Mouse (Mus musculus) liver, adult 2 months (tissue): ENCODE measurements at regions not wholly inside any gene's neighbourhood (a gene's known extent, or its start where the extent isn't known, plus 50 kb on each side); places are given as distances from the start of the nearest gene placed in this dataset.

Experiments
- DNase-seq: peaks from one replicate; pipeline ENCODE4 v3.0.0-alpha.2; 2011; ENCODE audit warnings: low read depth, low spot score; ENCODE audit errors: extremely low read depth
- H3K27ac ChIP-seq: fragments of 200-500 bp; replicated peaks from 2 replicates; pipeline ENCODE4 v1.5.1; 2012; ENCODE audit warnings: low read depth, mild to moderate bottlenecking, control low read depth, inconsistent platforms, low read length; ENCODE audit not compliant: insufficient read depth
- H3K27me3 ChIP-seq: fragments of 200-500 bp; 2 replicates; pipeline ENCODE4 v1.6.1; 2012; ENCODE audit warnings: mild to moderate bottlenecking, moderate library complexity, low read length, inconsistent platforms; ENCODE audit not compliant: control insufficient read depth, insufficient read depth
- H3K36me3 ChIP-seq: fragments of 200-500 bp; 2 replicates; pipeline ENCODE4 v1.6.1; 2012; ENCODE audit warnings: low read length, inconsistent platforms; ENCODE audit not compliant: control insufficient read depth, insufficient read depth
- H3K4me1 ChIP-seq: fragments of 200-500 bp; 2 replicates; pipeline ENCODE4 v1.6.1; 2011; ENCODE audit warnings: low read length; ENCODE audit not compliant: control insufficient read depth, insufficient read depth
- H3K4me3 ChIP-seq: fragments of 200-500 bp; 2 replicates; pipeline ENCODE4 v1.5.1; 2011; ENCODE audit warnings: low read depth, mild to moderate bottlenecking, control low read depth, low read length, moderate library complexity; ENCODE audit not compliant: insufficient read depth
- H3K79me2 ChIP-seq: fragments of 200-500 bp; 2 replicates; pipeline ENCODE4 v1.6.1; 2012; ENCODE audit warnings: inconsistent platforms, mild to moderate bottlenecking, low read length, moderate library complexity; ENCODE audit not compliant: control insufficient read depth, insufficient read depth
- H3K9ac ChIP-seq: fragments of 200-500 bp; 2 replicates; pipeline ENCODE4 v1.6.1; 2012; ENCODE audit warnings: low read depth, mild to moderate bottlenecking, control low read depth, inconsistent platforms, low read length
- CTCF ChIP-seq: fragments of 200-500 bp; IDR thresholded peaks from 2 replicates; pipeline ENCODE4 v1.5.1; 2011; ENCODE audit warnings: low read depth, low read length, control low read depth
- POLR2A ChIP-seq: fragments of 200-500 bp; IDR thresholded peaks from 2 replicates; pipeline ENCODE4 v1.6.1; 2011; ENCODE audit warnings: low read length, control low read depth; ENCODE audit not compliant: insufficient read depth; ENCODE audit errors: extremely low read depth
- WGBS: fragments of 180-500 bp; shearing (Covaris S2); methylation state at CpG from one replicate; pipeline ENCODE4 v1.1.7; 2018; 5-methylcytosine and 5-hydroxymethylcytosine counted together

GRCm38 (mm10) chr8:10705909-10706308 is 302.3 kb downstream of the Irs2 start:
- WGBS, result 51% methylated on average over 7 of the region's 7 CpGs
- Histone ChIP-seq H3K4me3 (no peak overlapping the region), H3K9ac (no peak overlapping the region), H3K79me2 (no peaks in the 10 kb centered on the region), H3K36me3 (no peaks in the 10 kb centered on the region), H3K4me1 (no peaks in the 10 kb centered on the region), H3K27me3 (no peaks in the 10 kb centered on the region), H3K27ac (no peak overlapping the region)
- TF ChIP-seq CTCF (no peak), POLR2A (no peak)
- peak; percentile 19 for DNase-seq

GRCm38 (mm10) chr8:10702755-10703154 is 305.5 kb downstream of the Irs2 start:
- Histone ChIP-seq H3K79me2 (no peaks in the 10 kb centered on the region), H3K9ac (no peak overlapping the region), H3K27ac (no peak overlapping the region), H3K4me1 (no peaks in the 10 kb centered on the region), H3K36me3 (no peaks in the 10 kb centered on the region), H3K4me3 (no peak overlapping the region), H3K27me3 (no peaks in the 10 kb centered on the region)
- WGBS, result 85% methylated on average over 7 of the region's 7 CpGs
- no peak for DNase-seq
- no peak for TF ChIP-seq CTCF
- TF ChIP-seq POLR2A, result no peak

- Histone ChIP-seq H3K27ac (no peak overlapping the region), H3K4me1 (no peaks in the 10 kb centered on the region), H3K9ac (no peak overlapping the region), H3K36me3 (no peaks in the 10 kb centered on the region), H3K4me3 (no peak overlapping the region), H3K79me2 (no peaks in the 10 kb centered on the region), H3K27me3 (no peaks in the 10 kb centered on the region)
- DNase-seq, result no peak
- no peak for TF ChIP-seq POLR2A
- TF ChIP-seq CTCF, result no peak
- 82% methylated on average over 10 of the region's 10 CpGs for WGBS
Observed at GRCm38 (mm10) chr8:10702248-10702647, 306.0 kb downstream of the Irs2 start.

GRCm38 (mm10) chr8:10701648-10702061 is 306.6 kb downstream of the Irs2 start:
- H3K27ac ChIP-seq, result no peak overlapping the region
- DNase-seq, result no peak
- no peaks in the 10 kb centered on the region for H3K79me2 ChIP-seq
- no peaks in the 10 kb centered on the region for H3K36me3 ChIP-seq
- no peaks in the 10 kb centered on the region for H3K27me3 ChIP-seq
- TF ChIP-seq POLR2A, result no peak
- no peak for TF ChIP-seq CTCF
- WGBS, result 89% methylated on average over 4 of the region's 4 CpGs
- H3K9ac ChIP-seq, result no peak overlapping the region
- H3K4me1 ChIP-seq, result no peaks in the 10 kb centered on the region
- H3K4me3 ChIP-seq, result no peak overlapping the region

GRCm38 (mm10) chr8:10701226-10701625 is 307.0 kb downstream of the Irs2 start:
- no peaks in the 10 kb centered on the region for H3K36me3 ChIP-seq
- no peaks in the 10 kb centered on the region for H3K27me3 ChIP-seq
- TF ChIP-seq CTCF (no peak), POLR2A (no peak)
- H3K9ac ChIP-seq, result no peak overlapping the region
- no peaks in the 10 kb centered on the region for H3K4me1 ChIP-seq
- H3K4me3 ChIP-seq, result no peak overlapping the region
- WGBS, result 78% methylated on average over 4 of the region's 4 CpGs
- no peaks in the 10 kb centered on the region for H3K79me2 ChIP-seq
- no peak overlapping the region for H3K27ac ChIP-seq
- DNase-seq, result no peak

GRCm38 (mm10) chr8:10699669-10700068 is 308.6 kb downstream of the Irs2 start:
- H3K4me3 ChIP-seq, result no peak overlapping the region
- H3K36me3 ChIP-seq, result no peaks in the 10 kb centered on the region
- H3K4me1 ChIP-seq, result no peaks in the 10 kb centered on the region
- WGBS, result 78% methylated on average over 9 of the region's 9 CpGs
- no peaks in the 10 kb centered on the region for H3K27me3 ChIP-seq
- H3K27ac ChIP-seq, result no peak overlapping the region
- TF ChIP-seq CTCF (no peak), POLR2A (no peak)
- DNase-seq, result no peak
- no peak overlapping the region for H3K9ac ChIP-seq
- H3K79me2 ChIP-seq, result no peaks in the 10 kb centered on the region
